ENCODE assay signal across 7 mouse cellular contexts in the genomic region with DNA sequence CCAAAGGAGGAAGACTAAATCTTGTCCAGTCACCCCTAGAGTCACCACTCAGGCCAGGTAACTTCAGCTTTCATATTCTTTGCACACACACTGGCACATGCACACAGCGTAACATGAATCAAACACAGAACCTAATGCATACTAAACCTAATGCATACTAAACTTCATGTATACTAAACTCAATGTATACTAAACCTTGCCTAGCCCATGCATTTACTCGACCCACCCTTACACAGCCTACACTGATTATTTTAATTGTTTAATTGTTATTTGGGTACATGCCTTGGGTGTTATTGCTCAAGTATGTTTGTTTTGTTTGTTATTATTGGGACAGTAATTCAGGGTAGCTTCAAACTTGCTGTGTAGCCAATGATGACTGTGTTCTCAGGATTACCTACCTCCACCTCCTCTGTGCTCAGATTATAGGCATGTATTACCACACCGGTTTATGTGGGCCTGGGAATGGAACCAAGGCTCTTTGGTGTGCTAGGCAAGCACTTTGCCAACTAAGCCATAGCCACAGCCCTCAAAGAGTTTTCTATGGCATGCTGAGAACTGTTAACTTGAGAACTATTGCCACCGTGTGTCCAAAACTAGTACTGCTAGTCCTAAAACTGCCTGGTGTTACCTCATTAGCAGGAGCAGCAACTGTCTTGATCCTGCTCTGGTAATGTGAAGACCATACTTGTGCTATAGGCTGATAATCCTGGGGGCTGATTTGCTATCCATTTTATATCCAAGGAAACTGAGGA. TPM values are rescaled to one million over a fixed set of nuclear protein-coding genes. Genes with fewer than 3 reads are reported as not detected.
A peak's percentile ranks its signal among the peaks of the same experiment; 100 is the strongest.
DNase-seq lines count a peak whose midpoint lies in the region; ATAC-seq and TF ChIP-seq lines count a peak whose summit lies in the region.

No protein-coding gene starts in this region.

- no peak overlapping the region for H3K4me2 ChIP-seq in hindbrain, postnatal 0 days (ENCODE audit: low read depth, low read length)

- DNase-seq in WW6 (ENCODE audit: low read depth, low spot score), result peak; percentile 59
- DNase-seq in cerebellum, postnatal 25 days, result peak; percentile 19 to 58
- peak; percentile 45 to 62 for DNase-seq in frontal cortex, postnatal 25 days (ENCODE audit: low spot score in 2 of 2)
- peak; percentile 91 for DNase-seq in hindbrain, postnatal 0 days (ENCODE audit: low spot score)
- DNase-seq in layer of hippocampus, postnatal 25 days (ENCODE audit: extremely low spot score in 1 of 2, low spot score in 1 of 2), result peak; percentile 24 to 83
- DNase-seq in lung, postnatal 10 days, result peak; percentile 84
- DNase-seq in right cerebral cortex, adult 18-20 months, result peak; percentile 63

- no peaks in the 10 kb centered on the region for H3K36me3 ChIP-seq in hindbrain, postnatal 0 days (ENCODE audit: insufficient read depth, low read length)

- H3K27me3 ChIP-seq in hindbrain, postnatal 0 days (ENCODE audit: insufficient read depth, low read length), result no peaks in the 10 kb centered on the region

- no peak overlapping the region for H3K27ac ChIP-seq in hindbrain, postnatal 0 days

- ATAC-seq in hindbrain, postnatal 0 days, result peak; percentile 86

- H3K9me3 ChIP-seq in hindbrain, postnatal 0 days (ENCODE audit: low read length), result no peaks in the 10 kb centered on the region

- TF ChIP-seq CTCF in hindbrain, postnatal 0 days (IDR thresholded peaks at IDR 0.05; ENCODE audit: low read depth), result peak; percentile 91

- H3K9ac ChIP-seq in hindbrain, postnatal 0 days (replicated peaks; ENCODE audit: low read length), result no peak overlapping the region

- H3K4me1 ChIP-seq in hindbrain, postnatal 0 days (ENCODE audit: insufficient read depth, low read length), result no peaks in the 10 kb centered on the region

- H3K4me3 ChIP-seq in hindbrain, postnatal 0 days (ENCODE audit: low read length), result no peak overlapping the region

- 45% methylated on average over 4 of the region's 4 CpGs for WGBS in hindbrain, postnatal 0 days

RNA-seq across cellular contexts. Expression of a gene that starts 28.4 kb away (rescaled TPM):
- total RNA-seq in hindbrain, postnatal 0 days (2014; rRNA removed), result 1.8 and 2.8 TPM in 2 replicates
- polyA plus RNA-seq in hindbrain, postnatal 0 days (2015; fragmentation: Nextera tagmentation; extraction: Ambion mirVana), result 1.0 and 1.2 TPM in 2 replicates
- 1 to 10 TPM in 1 of 2 experiments, under 1 TPM in 1; 0.79 to 1.1 TPM for total RNA-seq in layer of hippocampus, postnatal 25 days (2021)

RNA-seq across cellular contexts. Expression of a gene that starts 39.9 kb away (rescaled TPM):
- 7.3 and 36.8 TPM in 2 replicates for total RNA-seq in hindbrain, postnatal 0 days (2014; rRNA removed)
- 2.5 and 2.9 TPM in 2 replicates for polyA plus RNA-seq in hindbrain, postnatal 0 days (2015; fragmentation: Nextera tagmentation; extraction: Ambion mirVana)
- 1 to 10 TPM; 2.5 to 3.2 TPM for total RNA-seq in layer of hippocampus, postnatal 25 days (2021)

Comparison
In these comparisons a context has a peak if more than half of its experiments do, and no peak if none do; other contexts are left out.
1. DNase-seq: peak in every context shown above with its lines; median percentile 91 in hindbrain, postnatal 0 days; 84 in lung, postnatal 10 days; 63 in right cerebral cortex, adult 18-20 months; 59 in WW6; 54 in frontal cortex, postnatal 25 days; 54 in layer of hippocampus, postnatal 25 days; 38 in cerebellum, postnatal 25 days.